In the genomic region with DNA sequence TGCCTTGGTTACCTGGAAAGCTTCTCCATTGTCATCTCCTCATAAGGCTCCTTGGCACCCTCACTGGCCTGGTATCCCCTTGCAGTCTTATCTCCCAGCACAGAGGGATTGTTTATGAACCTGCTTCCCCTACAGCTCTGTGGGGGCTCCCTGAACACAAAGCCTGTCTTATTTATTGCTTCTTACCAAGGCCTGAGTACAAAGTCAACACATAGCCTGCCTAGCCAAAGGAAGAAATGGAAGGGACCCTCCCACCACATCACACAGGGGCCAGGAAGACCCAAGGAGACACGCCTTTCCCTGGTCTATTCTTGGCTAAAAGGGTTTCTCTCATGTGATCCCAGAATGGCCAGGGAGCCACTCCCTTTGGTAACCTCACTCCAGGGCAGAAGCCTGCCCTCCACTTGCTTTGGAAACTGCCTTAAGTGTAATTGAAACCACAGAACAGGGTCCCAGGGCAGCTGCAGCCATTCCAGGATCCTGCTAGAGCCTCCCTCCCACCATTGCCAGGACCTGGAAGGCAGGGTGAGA, we compare ENCODE assay signal across 10 mouse cellular contexts. TPM values are rescaled to one million over a fixed set of nuclear protein-coding genes. Genes with fewer than 3 reads are reported as not detected.
DNase-seq lines count a peak whose midpoint lies in the region; ATAC-seq and TF ChIP-seq lines count a peak whose summit lies in the region.
"Had no signal": no experiment of that assay in that cellular context is flagged by ENCODE, and none has a peak within 500 bp of the region (broad histone marks: within the 10 kb centered on the region; RNA-seq: fewer than 3 reads in every experiment).

No protein-coding gene starts in this region.

- no peak overlapping the region for H3K9ac ChIP-seq in forebrain, embryonic 14.5 days (ENCODE audit: low read length)
- H3K9ac ChIP-seq in forebrain, embryonic 15.5 days (replicated peaks), result no peak overlapping the region
- no peak overlapping the region for H3K9ac ChIP-seq in intestine, postnatal 0 days (ENCODE audit: low read depth, low read length)

- no peaks in the 10 kb centered on the region for H3K27me3 ChIP-seq in forebrain, embryonic 14.5 days (replicated peaks; ENCODE audit: control insufficient read depth, insufficient read depth, low read length)
- H3K27me3 ChIP-seq in forebrain, embryonic 15.5 days, result no peaks in the 10 kb centered on the region
- H3K27me3 ChIP-seq in intestine, postnatal 0 days (replicated peaks; ENCODE audit: control insufficient read depth, insufficient read depth, low read length), result no peaks in the 10 kb centered on the region
- H3K27me3 ChIP-seq: CH12.LX had no signal

- no peak overlapping the region for H3K4me2 ChIP-seq in forebrain, embryonic 14.5 days (ENCODE audit: low read length)
- no peak overlapping the region for H3K4me2 ChIP-seq in forebrain, embryonic 15.5 days (replicated peaks)
- H3K4me2 ChIP-seq in intestine, postnatal 0 days (replicated peaks; ENCODE audit: low read depth), result no peak overlapping the region

- no peak for ATAC-seq in forebrain, embryonic 14.5 days
- ATAC-seq in forebrain, embryonic 15.5 days (replicated peaks), result no peak
- ATAC-seq in intestine, postnatal 0 days, result no peak

- H3K4me1 ChIP-seq in forebrain, embryonic 14.5 days (ENCODE audit: control insufficient read depth, insufficient read depth, low read length), result peaks cover 6% of the 10 kb centered on the region
- peaks cover 9% of the 10 kb centered on the region for H3K4me1 ChIP-seq in forebrain, embryonic 15.5 days
- peaks cover 3% of the 10 kb centered on the region; the same call in 1 of the 2 replicates for H3K4me1 ChIP-seq in intestine, postnatal 0 days (replicated peaks; ENCODE audit: control insufficient read depth, insufficient read depth, low read length)

- 0 out of 2 replicates have a peak overlapping the region, but pooled peaks have one; percentile 3 for H3K27ac ChIP-seq in forebrain, embryonic 14.5 days (ENCODE audit: low read depth, low read length)
- no peak overlapping the region for H3K27ac ChIP-seq in forebrain, embryonic 15.5 days (replicated peaks)
- peak overlapping the region; percentile 46 for H3K27ac ChIP-seq in intestine, postnatal 0 days (ENCODE audit: low read depth, low read length)

- DNase-seq in forebrain, embryonic 14.5 days (ENCODE audit: low spot score), result no peak
- peak; percentile 73 to 88 for DNase-seq in heart, adult 18-20 months
- peak; percentile 88 for DNase-seq in lung, postnatal 36 days
- DNase-seq in testis, postnatal 10 days (ENCODE audit: low spot score), result no peak
- DNase-seq in thymus, postnatal 10 days (ENCODE audit: low spot score in 2 of 2), result no peak
- DNase-seq in layer of hippocampus, adult 9-10 months (ENCODE audit: low spot score), result no peak

- TF ChIP-seq CTCF in intestine, postnatal 0 days (IDR thresholded peaks at IDR 0.05; ENCODE audit: low read depth), result no peak

- no peak overlapping the region for H3K4me3 ChIP-seq in forebrain, embryonic 14.5 days (ENCODE audit: low read depth, low read length)
- no peak overlapping the region for H3K4me3 ChIP-seq in forebrain, embryonic 15.5 days
- no peak overlapping the region for H3K4me3 ChIP-seq in intestine, postnatal 0 days (ENCODE audit: low read depth, low read length)

- no peaks in the 10 kb centered on the region for H3K36me3 ChIP-seq in forebrain, embryonic 14.5 days (ENCODE audit: control insufficient read depth, insufficient read depth, low read length)
- H3K36me3 ChIP-seq in forebrain, embryonic 15.5 days, result no peaks in the 10 kb centered on the region
- H3K36me3 ChIP-seq in intestine, postnatal 0 days (ENCODE audit: control insufficient read depth, insufficient read depth), result no peaks in the 10 kb centered on the region; the same call in 1 of the 2 replicates

- 35% methylated on average over 1 of the region's 1 CpGs for WGBS in forebrain, embryonic 14.5 days
- WGBS in forebrain, embryonic 15.5 days, result 45% methylated on average over 1 of the region's 1 CpGs
- WGBS in intestine, postnatal 0 days, result 21% methylated on average over 1 of the region's 1 CpGs

- no peaks in the 10 kb centered on the region for H3K9me3 ChIP-seq in forebrain, embryonic 14.5 days (replicated peaks; ENCODE audit: control insufficient read depth, low read length)
- H3K9me3 ChIP-seq in forebrain, embryonic 15.5 days, result no peaks in the 10 kb centered on the region
- H3K9me3 ChIP-seq in intestine, postnatal 0 days (ENCODE audit: control insufficient read depth), result no peaks in the 10 kb centered on the region

RNA-seq across cellular contexts. Expression of gene Pcif1, which starts 4.8 kb away (rescaled TPM):
- 83.9 and 85.1 TPM in 2 replicates for polyA plus RNA-seq in forebrain, embryonic 14.5 days (2014; fragmentation: Nextera tagmentation; extraction: Ambion mirVana)
- 94.8 and 101 TPM in 2 replicates for polyA plus RNA-seq in forebrain, embryonic 15.5 days (2015; fragmentation: Nextera tagmentation; extraction: Ambion mirVana)
- total RNA-seq in heart, adult 18-20 months (2021), result 10 to 100 TPM; 27.3 to 30.5 TPM
- polyA plus RNA-seq in intestine, postnatal 0 days (2015; fragmentation: Nextera tagmentation; extraction: Ambion mirVana), result 43.2 and 44.0 TPM in 2 replicates

RNA-seq across cellular contexts. Expression of gene Pltp, which starts 16.8 kb away (rescaled TPM):
- 58.4 and 80.3 TPM in 2 replicates for polyA plus RNA-seq in forebrain, embryonic 14.5 days (2014; fragmentation: Nextera tagmentation; extraction: Ambion mirVana)
- polyA plus RNA-seq in forebrain, embryonic 15.5 days (2015; fragmentation: Nextera tagmentation; extraction: Ambion mirVana), result 45.3 and 50.7 TPM in 2 replicates
- total RNA-seq in heart, adult 18-20 months (2021), result 10 to 100 TPM; 37.7 to 39.3 TPM
- polyA plus RNA-seq in intestine, postnatal 0 days (2015; fragmentation: Nextera tagmentation; extraction: Ambion mirVana), result 14.5 and 16.2 TPM in 2 replicates

RNA-seq across cellular contexts. Expression of gene Zfp335, which starts 37.3 kb away (rescaled TPM):
- polyA plus RNA-seq in forebrain, embryonic 14.5 days (2014; fragmentation: Nextera tagmentation; extraction: Ambion mirVana), result 8.9 and 13.4 TPM in 2 replicates
- polyA plus RNA-seq in forebrain, embryonic 15.5 days (2015; fragmentation: Nextera tagmentation; extraction: Ambion mirVana), result 15.7 and 16.7 TPM in 2 replicates
- total RNA-seq in heart, adult 18-20 months (2021), result 1 to 10 TPM; 6.8 to 7.7 TPM
- polyA plus RNA-seq in intestine, postnatal 0 days (2015; fragmentation: Nextera tagmentation; extraction: Ambion mirVana), result 3.6 and 3.8 TPM in 2 replicates

RNA-seq across cellular contexts. Expression of gene Neurl2, which starts 41.0 kb away (rescaled TPM):
- 3.9 and 5.8 TPM in 2 replicates for polyA plus RNA-seq in forebrain, embryonic 14.5 days (2014; fragmentation: Nextera tagmentation; extraction: Ambion mirVana)
- polyA plus RNA-seq in forebrain, embryonic 15.5 days (2015; fragmentation: Nextera tagmentation; extraction: Ambion mirVana), result 5.6 and 6.5 TPM in 2 replicates
- total RNA-seq in heart, adult 18-20 months (2021), result 10 to 100 TPM; 50.5 to 55.8 TPM
- 4.6 and 5.7 TPM in 2 replicates for polyA plus RNA-seq in intestine, postnatal 0 days (2015; fragmentation: Nextera tagmentation; extraction: Ambion mirVana)
- total RNA-seq: hematopoietic stem cell, adult 5-6 weeks had no signal

RNA-seq across cellular contexts. Expression of gene Ctsa, which starts 41.6 kb away (rescaled TPM):
- 79.5 and 84.4 TPM in 2 replicates for polyA plus RNA-seq in forebrain, embryonic 14.5 days (2014; fragmentation: Nextera tagmentation; extraction: Ambion mirVana)
- polyA plus RNA-seq in forebrain, embryonic 15.5 days (2015; fragmentation: Nextera tagmentation; extraction: Ambion mirVana), result 97.7 and 98.4 TPM in 2 replicates
- 10 to 100 TPM; 80.8 to 98.1 TPM for total RNA-seq in heart, adult 18-20 months (2021)
- polyA plus RNA-seq in intestine, postnatal 0 days (2015; fragmentation: Nextera tagmentation; extraction: Ambion mirVana), result 1,079 and 1,142 TPM in 2 replicates

Comparison
In these comparisons a context has a peak if more than half of its experiments do, and no peak if none do; other contexts are left out.
1. DNase-seq: peak in heart, adult 18-20 months (2 of 2) and lung, postnatal 36 days (single experiment); none in forebrain, embryonic 14.5 days (single experiment), testis, postnatal 10 days (single experiment), thymus, postnatal 10 days (0 of 2) and layer of hippocampus, adult 9-10 months (single experiment).